ENCODE assay signal across 12 mouse cellular contexts in the genomic region with DNA sequence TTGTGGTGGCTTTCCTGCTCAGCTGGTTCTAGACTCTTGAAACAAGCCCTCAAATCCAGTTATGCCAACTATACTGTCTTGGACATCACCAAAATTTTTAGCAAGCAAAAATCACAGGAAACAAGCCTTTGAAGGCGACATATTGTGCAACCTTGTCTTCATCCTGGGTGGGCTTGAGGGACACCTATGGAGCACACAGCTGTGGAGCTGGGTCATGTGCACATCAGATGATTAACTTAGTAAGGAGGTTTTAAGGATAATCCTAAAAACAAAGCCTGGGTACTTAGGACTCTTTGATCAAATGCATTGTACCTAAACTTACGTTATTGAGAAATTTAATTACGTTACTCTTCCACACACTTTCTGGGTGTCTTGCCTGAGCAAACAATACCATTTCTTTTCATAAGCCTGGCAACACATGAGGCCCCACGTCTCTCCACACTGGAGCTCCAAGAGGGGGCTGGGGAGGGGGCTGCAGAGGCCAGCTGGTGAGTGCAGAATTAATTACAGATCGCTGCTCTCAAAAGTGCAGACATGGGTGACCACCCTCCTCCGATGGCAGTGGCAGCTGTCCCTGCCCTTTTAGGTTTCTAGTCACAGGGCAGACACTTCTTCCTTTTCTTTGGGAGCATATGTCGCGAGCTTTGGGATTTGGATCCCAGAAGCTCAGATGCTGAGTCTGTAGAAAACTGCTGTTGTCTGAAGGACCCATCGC. TPM values are rescaled to one million over a fixed set of nuclear protein-coding genes. Genes with fewer than 3 reads are reported as not detected.
A peak's percentile ranks its signal among the peaks of the same experiment; 100 is the strongest.
DNase-seq lines count a peak whose midpoint lies in the region; ATAC-seq lines count a peak whose summit lies in the region.
"Had no signal": no experiment of that assay in that cellular context is flagged by ENCODE, and none has a peak within 500 bp of the region (broad histone marks: within the 10 kb centered on the region; RNA-seq: fewer than 3 reads in every experiment).

No protein-coding gene starts in this region.

- H3K9me3 ChIP-seq in heart, embryonic 11.5 days (replicated peaks; ENCODE audit: control insufficient read depth, low read length): no peaks in the 10 kb centered on the region
- no peaks in the 10 kb centered on the region for H3K9me3 ChIP-seq in forebrain, embryonic 11.5 days (ENCODE audit: control insufficient read depth, low read length)
- no peaks in the 10 kb centered on the region for H3K9me3 ChIP-seq in hindbrain, embryonic 16.5 days (ENCODE audit: control insufficient read depth, low read length)
- H3K9me3 ChIP-seq in neural tube, embryonic 14.5 days (ENCODE audit: control insufficient read depth, low read length): no peaks in the 10 kb centered on the region
- H3K9me3 ChIP-seq: heart, embryonic 10.5 days; liver, embryonic 13.5 days had no signal

- H3K4me3 ChIP-seq in heart, embryonic 11.5 days (ENCODE audit: low read depth, low read length): no peak overlapping the region
- no peak overlapping the region for H3K4me3 ChIP-seq in forebrain, embryonic 11.5 days (ENCODE audit: low read depth, low read length)
- H3K4me3 ChIP-seq in hindbrain, embryonic 16.5 days (ENCODE audit: low read length): no peak overlapping the region
- H3K4me3 ChIP-seq in neural tube, embryonic 14.5 days (ENCODE audit: low read depth, low read length): no peak overlapping the region
- H3K4me3 ChIP-seq: heart, embryonic 10.5 days; liver, embryonic 13.5 days had no signal

- H3K36me3 ChIP-seq in heart, embryonic 11.5 days (ENCODE audit: control insufficient read depth, insufficient read depth, low read length): no peaks in the 10 kb centered on the region
- H3K36me3 ChIP-seq in forebrain, embryonic 11.5 days (ENCODE audit: control insufficient read depth, insufficient read depth, low read length): no peaks in the 10 kb centered on the region
- no peaks in the 10 kb centered on the region for H3K36me3 ChIP-seq in hindbrain, embryonic 16.5 days (ENCODE audit: control insufficient read depth, insufficient read depth, low read length)
- no peaks in the 10 kb centered on the region for H3K36me3 ChIP-seq in neural tube, embryonic 14.5 days (ENCODE audit: control insufficient read depth, insufficient read depth, low read length)
- H3K36me3 ChIP-seq: heart, embryonic 10.5 days; liver, embryonic 13.5 days had no signal

- H3K9ac ChIP-seq in heart, embryonic 11.5 days (ENCODE audit: low read depth, low read length): no peak overlapping the region
- no peak overlapping the region for H3K9ac ChIP-seq in forebrain, embryonic 11.5 days (ENCODE audit: low read length)
- H3K9ac ChIP-seq in hindbrain, embryonic 16.5 days (ENCODE audit: low read depth, low read length): no peak overlapping the region
- H3K9ac ChIP-seq in neural tube, embryonic 14.5 days (replicated peaks; ENCODE audit: low read depth, low read length): no peak overlapping the region
- H3K9ac ChIP-seq: liver, embryonic 13.5 days had no signal

- peak; percentile 39 for DNase-seq in heart, adult 11 months
- no peak for DNase-seq in forebrain, embryonic 11.5 days (ENCODE audit: low spot score)
- DNase-seq in yolk sac, embryonic 10.5 days (ENCODE audit: low spot score): no peak
- DNase-seq: liver, embryonic 13.5 days had no signal

- ATAC-seq in heart, embryonic 11.5 days (replicated peaks; ENCODE audit: insufficient number of reproducible peaks, low FRiP score, low TSS enrichment): no peak
- peak; percentile 55; the same call in 1 of the 2 replicates for ATAC-seq in forebrain, embryonic 11.5 days (replicated peaks; ENCODE audit: low FRiP score)
- ATAC-seq in hindbrain, embryonic 16.5 days: peak; percentile 60; the same call in 1 of the 2 replicates
- peak; percentile 42; the same call in 1 of the 2 replicates for ATAC-seq in neural tube, embryonic 14.5 days (ENCODE audit: low read depth)
- no peak for ATAC-seq in megakaryocyte-erythroid progenitor cell, adult 5-6 weeks (replicated peaks; ENCODE audit: low FRiP score, low TSS enrichment, poor library complexity, severe bottlenecking)
- ATAC-seq in activated CD4-positive, CD25-positive, alpha-beta regulatory T cell, adult 4 months: no peak
- ATAC-seq: inflammation-experienced regulatory T-cells, adult 6 months had no signal

- no peaks in the 10 kb centered on the region for H3K4me1 ChIP-seq in heart, embryonic 11.5 days (ENCODE audit: control insufficient read depth, insufficient read depth, low read length)
- peaks cover 9% of the 10 kb centered on the region; the same call in 1 of the 2 replicates for H3K4me1 ChIP-seq in forebrain, embryonic 11.5 days (replicated peaks; ENCODE audit: control insufficient read depth, insufficient read depth, low read length)
- H3K4me1 ChIP-seq in hindbrain, embryonic 16.5 days (ENCODE audit: control insufficient read depth, insufficient read depth, low read depth, low read length): peaks cover 15% of the 10 kb centered on the region
- no peaks in the 10 kb centered on the region for H3K4me1 ChIP-seq in neural tube, embryonic 14.5 days (ENCODE audit: control insufficient read depth, insufficient read depth, low read length)
- H3K4me1 ChIP-seq: heart, embryonic 10.5 days had no signal

- H3K27me3 ChIP-seq in heart, embryonic 11.5 days (ENCODE audit: control insufficient read depth, insufficient read depth, low read length): no peaks in the 10 kb centered on the region
- H3K27me3 ChIP-seq in forebrain, embryonic 11.5 days (ENCODE audit: control insufficient read depth, insufficient read depth, low read length): no peaks in the 10 kb centered on the region
- no peaks in the 10 kb centered on the region for H3K27me3 ChIP-seq in hindbrain, embryonic 16.5 days (replicated peaks; ENCODE audit: control insufficient read depth, insufficient read depth, low read length)
- H3K27me3 ChIP-seq in neural tube, embryonic 14.5 days (ENCODE audit: control insufficient read depth, insufficient read depth, low read length): no peaks in the 10 kb centered on the region
- H3K27me3 ChIP-seq: liver, embryonic 13.5 days had no signal

- no peak overlapping the region for H3K27ac ChIP-seq in heart, embryonic 11.5 days (ENCODE audit: low read depth, low read length)
- H3K27ac ChIP-seq in forebrain, embryonic 11.5 days (ENCODE audit: low read depth, low read length): no peak overlapping the region
- 0 out of 2 replicates have a peak overlapping the region, but pooled peaks have one; percentile 14 for H3K27ac ChIP-seq in hindbrain, embryonic 16.5 days (ENCODE audit: low read depth, low read length)
- H3K27ac ChIP-seq in neural tube, embryonic 14.5 days (ENCODE audit: low read depth, low read length): no peak overlapping the region
- H3K27ac ChIP-seq: heart, embryonic 10.5 days; liver, embryonic 13.5 days had no signal

- no peak overlapping the region for H3K4me2 ChIP-seq in heart, embryonic 11.5 days
- H3K4me2 ChIP-seq in forebrain, embryonic 11.5 days (ENCODE audit: low read depth, low read length, severe bottlenecking): no peak overlapping the region
- H3K4me2 ChIP-seq in hindbrain, embryonic 16.5 days (ENCODE audit: low read length): no peak overlapping the region
- no peak overlapping the region for H3K4me2 ChIP-seq in neural tube, embryonic 14.5 days (ENCODE audit: low read depth, low read length)
- H3K4me2 ChIP-seq: liver, embryonic 13.5 days had no signal

- 62% methylated on average over 9 of the region's 9 CpGs for WGBS in heart, embryonic 11.5 days (ENCODE audit: insufficient replicate concordance)
- WGBS in forebrain, embryonic 11.5 days: 34% methylated on average over 9 of the region's 9 CpGs
- WGBS in hindbrain, embryonic 16.5 days: 22% methylated on average over 9 of the region's 9 CpGs
- 22% methylated on average over 9 of the region's 9 CpGs for WGBS in neural tube, embryonic 14.5 days

RNA-seq across cellular contexts. Expression of a gene that starts 19.5 kb away (rescaled TPM):
- polyA plus RNA-seq in heart, embryonic 11.5 days (2014; fragmentation: Nextera tagmentation; extraction: Ambion mirVana): 2.1 and 2.5 TPM in 2 replicates
- polyA plus RNA-seq in forebrain, embryonic 11.5 days (2014; fragmentation: Nextera tagmentation; extraction: Ambion mirVana): 1.3 and 1.6 TPM in 2 replicates
- 4.6 and 6.1 TPM in 2 replicates for polyA plus RNA-seq in hindbrain, embryonic 16.5 days (2015; fragmentation: Nextera tagmentation; extraction: Ambion mirVana)
- polyA plus RNA-seq in neural tube, embryonic 14.5 days (2014; fragmentation: Nextera tagmentation; extraction: Ambion mirVana): 5.0 and 11.8 TPM in 2 replicates
- not detected in 2 replicates for total RNA-seq in megakaryocyte-erythroid progenitor cell, adult 5-6 weeks (2014; fragmentation: Nextera tagmentation)
- not detected in 2 replicates for total RNA-seq in megakaryocyte-erythroid progenitor cell, adult 5-6 weeks (2017)
- not detected for polyA plus RNA-seq in activated CD4-positive, CD25-positive, alpha-beta regulatory T cell, adult 4 months (2017; shearing (Covaris generic))
- total RNA-seq: MEL had no signal
- polyA plus RNA-seq: inflammation-experienced regulatory T-cells, adult 6 months; liver, embryonic 13.5 days had no signal

Comparison
In these comparisons a context has a peak if more than half of its experiments do, and no peak if none do; other contexts are left out.
1. ATAC-seq: peak in forebrain, embryonic 11.5 days (single experiment), hindbrain, embryonic 16.5 days (single experiment) and neural tube, embryonic 14.5 days (single experiment); none in heart, embryonic 11.5 days (single experiment), megakaryocyte-erythroid progenitor cell, adult 5-6 weeks (single experiment) and activated CD4-positive, CD25-positive, alpha-beta regulatory T cell, adult 4 months (single experiment).